Mouse (Mus musculus) adrenal gland, postnatal 36 days (tissue): Measurements from ENCODE around the gene H6pd. TPM values are rescaled to one million over a fixed set of nuclear protein-coding genes. Genes with fewer than 3 reads are reported as not detected.
A peak's percentile ranks its signal among the peaks of the same experiment; 100 is the strongest.

ENCODE experiments used
- DNase-seq, 2 experiments: peaks; one replicate each; pipeline ENCODE4 v3.0.0; 2021; ENCODE audit warnings: mixed read lengths in 1 of 2
- total RNA-seq, 2 experiments: library from RNA; stranded (reverse); gene quantifications; 2 replicates each; pipeline ENCODE4 v1.2.3; 2021

The H6pd gene
- total RNA-seq, 2 experiments from 2014 or later, result 152 to 160 TPM

DNA sequence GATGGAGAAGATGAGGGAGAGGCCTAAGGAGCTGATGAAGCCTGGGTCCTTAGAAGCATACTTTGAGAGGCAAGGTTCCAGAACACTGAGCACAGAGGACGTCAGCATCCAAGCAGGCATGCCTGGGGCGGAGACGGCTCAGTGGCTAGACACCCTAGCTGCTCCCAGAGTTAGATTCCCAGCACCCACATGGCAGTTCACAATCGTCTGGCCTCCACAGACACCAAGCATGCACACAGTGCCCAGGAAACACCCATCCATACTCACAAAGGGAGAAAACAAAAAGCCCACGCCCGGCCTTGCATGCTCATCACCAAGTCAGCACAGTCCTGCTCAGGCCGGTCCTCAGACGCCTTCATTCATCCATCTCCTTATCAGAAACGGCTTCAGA, 9.3 kb downstream of the H6pd start:
- no peak for DNase-seq

DNA sequence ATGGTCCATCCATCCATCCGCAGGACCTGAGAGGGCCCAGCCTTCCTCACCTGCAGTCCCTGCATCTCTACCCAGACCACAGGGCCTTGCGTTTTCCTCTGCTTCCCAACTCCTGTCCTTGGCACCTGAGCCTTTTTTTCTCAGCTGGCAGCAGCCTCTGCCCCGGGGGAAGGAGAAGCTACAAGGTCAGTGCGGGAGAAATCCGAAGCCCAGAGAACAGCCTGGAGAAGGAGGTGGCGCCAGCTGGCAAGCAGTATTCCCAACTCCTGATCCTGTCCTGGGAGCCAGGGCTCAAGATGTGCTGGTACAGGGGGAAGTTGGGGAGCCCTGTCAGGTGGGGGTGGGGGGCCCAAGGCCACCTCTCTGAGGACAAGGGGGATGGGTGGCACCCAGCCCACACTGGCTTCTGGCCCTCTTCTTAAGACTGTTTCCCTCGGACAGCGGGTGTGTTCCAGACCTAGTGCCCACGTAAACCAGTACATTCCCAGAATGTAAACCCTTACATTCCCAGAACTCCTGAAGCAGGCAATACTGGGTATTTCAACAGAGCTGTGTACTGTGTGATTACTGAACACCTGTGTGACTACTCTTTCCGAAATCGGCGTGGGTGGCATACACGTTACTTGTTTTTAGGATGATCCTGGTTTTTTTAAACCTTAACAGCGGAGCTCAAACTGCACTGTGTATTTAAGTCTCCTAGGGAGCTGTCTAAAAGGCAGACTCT, 9.9 kb downstream of the H6pd start:
- peak; percentile 78 to 81 for DNase-seq

DNA sequence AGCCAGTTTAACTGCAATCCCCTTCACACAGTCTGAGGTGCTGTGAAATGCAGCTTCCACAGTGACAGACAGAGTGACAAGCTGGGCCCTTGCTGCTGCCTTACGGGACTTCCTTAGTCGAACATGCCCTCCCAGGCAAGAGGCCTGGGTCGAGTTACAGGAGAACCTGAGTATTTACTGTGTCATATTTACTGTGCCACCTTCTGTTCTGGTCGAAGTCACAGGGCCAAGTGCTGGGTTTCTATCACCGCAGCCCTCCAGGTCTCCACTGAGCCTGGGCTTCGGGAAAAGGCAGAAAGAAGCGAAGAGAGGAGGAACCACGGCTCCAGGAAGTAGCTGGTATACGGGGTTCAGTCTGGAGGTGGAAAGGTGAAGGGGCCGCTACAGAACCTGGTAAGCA, 10.8 kb downstream of the H6pd start:
- DNase-seq, result no peak

DNA sequence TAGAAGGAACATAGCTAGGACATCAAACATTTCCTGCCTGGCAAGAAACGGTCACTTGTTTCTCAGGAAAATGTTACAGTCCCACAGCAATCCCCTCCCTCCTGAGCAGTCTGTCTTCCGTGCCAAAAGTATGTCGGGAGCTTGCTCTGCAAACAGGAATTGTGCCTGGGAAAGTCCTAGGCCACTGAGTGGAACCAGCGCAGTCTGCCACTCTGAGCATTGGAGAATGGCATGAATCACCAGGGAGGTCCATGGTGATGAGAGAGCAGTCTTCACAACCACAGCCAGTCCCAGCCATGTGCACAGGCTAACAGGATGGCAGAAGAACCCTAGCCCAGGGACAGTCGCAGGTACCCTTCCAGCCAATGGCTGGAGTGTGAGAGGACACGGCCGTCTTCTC, 12.4 kb downstream of the H6pd start:
- peak; percentile 51 to 52 for DNase-seq

DNA sequence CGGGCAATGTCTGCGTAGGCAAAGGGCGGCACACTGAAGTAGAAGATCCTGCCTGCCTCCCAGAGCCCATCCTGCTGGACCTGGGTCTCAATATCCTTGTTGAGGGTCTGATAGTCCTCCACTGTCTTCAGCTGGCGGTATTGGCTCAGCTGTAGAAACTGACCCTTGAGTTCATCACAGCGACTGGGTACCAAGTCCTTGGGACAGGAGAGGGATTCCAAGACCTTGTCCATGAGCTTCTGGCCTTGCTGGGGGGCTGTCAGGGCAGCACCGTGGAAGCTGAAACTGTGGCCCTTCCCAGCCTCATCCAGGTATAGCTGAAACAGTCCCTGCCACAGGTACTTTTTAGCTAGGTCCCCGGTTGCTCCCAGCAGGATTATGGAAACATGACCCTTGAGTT, 12.9 kb downstream of the H6pd start:
- no peak for DNase-seq

DNA sequence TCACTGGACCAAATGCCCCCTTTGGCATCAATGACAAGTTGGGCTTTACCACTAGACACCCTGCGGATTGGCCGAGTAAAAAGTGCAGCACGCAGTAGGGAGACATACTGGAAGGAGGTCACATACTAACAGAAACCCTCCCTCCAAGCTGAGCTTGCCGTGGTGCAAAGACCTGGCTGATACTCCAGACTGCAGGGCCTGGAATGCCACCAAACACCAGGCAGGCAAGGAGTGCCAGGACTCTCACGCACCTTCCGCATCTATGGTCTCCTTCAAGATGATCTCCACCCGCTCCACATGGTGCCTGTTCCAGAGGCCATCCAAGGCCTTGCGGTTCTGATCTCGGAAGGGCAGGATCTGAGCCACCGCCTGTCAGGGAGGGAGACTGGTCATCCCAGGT, 14.6 kb downstream of the H6pd start:
- no peak for DNase-seq

DNA sequence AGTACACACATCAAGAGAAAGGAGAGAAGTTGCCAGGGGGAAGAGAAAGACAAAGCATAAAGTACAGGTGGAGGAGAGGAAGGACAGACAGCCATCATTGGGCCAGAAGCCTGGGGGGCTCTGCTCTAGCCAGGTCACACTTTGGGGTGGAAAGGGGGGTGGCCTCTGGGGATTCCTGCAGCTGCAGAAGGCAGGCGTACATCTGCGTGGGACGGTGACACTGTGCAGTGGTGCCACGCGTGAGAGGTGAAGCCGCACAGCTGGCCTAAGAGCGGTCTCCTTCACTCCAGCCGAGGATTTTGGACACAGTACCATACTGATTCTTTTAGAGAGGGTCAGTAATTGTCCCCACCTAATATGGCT, 16.2 kb downstream of the H6pd start:
- no peak for DNase-seq

DNA sequence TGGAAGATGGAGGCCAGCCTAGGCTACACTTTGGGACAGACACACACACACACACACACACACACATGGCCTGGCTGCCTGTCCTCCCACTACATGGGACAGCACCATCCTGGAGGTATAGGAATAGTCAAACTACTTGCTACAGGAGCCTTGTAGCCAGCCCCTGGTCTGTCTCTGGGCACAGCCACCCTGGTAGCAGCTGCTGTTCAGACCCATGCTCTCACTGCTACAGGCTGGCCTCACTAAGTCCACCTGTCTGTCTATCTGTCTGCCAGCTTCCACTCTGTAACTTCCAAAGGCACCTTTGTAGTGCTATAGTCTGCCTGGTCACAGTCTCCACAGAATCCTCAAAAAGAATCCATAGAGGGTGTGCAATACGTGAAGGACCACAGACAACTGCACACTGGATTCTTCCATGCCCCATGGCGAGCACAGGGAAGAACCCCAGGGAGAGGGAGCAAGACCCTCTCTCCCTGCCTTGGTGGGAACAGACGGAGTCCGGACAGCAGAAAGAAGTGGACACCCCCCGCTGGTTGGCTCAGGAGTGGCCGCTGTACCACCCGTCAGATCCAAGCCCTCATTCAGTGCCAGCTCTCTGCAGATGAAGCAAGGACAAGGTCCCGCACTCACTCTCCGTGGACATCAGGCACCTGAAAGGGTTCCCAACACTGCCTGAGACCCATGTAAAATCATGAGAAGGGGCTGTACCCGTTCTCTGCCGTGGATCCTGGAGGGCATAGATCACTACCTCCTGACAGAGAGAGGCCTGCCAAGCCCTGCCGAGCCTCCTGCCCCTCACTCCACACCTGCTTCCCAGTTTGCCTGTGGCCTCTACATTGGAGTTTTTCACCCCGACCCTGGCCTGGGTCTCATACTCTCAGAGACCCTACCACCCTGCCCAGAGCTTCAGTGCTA, 16.8 kb downstream of the H6pd start:
- no peak for DNase-seq

DNA sequence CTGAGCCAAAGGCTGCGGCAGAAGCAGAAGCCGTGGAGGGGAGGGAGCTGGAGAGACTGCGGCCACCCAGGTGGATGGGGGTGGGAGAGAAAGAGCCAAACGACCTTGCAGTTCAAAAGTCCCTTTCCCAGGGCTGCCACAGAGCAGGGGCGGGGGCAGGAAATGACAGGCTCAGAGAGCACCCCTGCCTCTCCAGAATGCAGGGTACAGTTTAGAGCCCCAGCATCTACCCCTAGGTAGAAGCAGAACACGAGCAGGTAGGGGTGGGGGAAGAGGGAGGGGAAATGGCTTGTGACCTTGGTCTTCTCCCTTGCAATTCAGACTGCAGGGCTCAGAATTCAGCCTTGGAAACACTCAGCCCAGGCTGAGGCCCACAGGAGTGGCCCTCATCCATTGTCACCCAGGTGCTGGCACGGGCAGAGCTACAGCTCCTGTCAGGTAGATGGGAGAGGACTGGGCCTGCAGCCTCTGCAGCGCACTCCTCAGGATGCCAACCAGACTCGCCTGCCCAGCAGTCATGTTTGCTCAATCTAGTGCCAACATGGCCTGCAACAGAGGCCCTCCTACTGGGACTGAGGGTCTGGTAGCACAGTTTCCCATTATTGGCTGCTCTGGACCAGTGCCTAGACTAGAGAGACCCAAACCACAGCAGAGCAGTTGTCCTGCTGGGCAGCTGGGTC, 17.7 kb downstream of the H6pd start:
- DNase-seq, result peak in 1 of 2 experiments; percentile 53

DNA sequence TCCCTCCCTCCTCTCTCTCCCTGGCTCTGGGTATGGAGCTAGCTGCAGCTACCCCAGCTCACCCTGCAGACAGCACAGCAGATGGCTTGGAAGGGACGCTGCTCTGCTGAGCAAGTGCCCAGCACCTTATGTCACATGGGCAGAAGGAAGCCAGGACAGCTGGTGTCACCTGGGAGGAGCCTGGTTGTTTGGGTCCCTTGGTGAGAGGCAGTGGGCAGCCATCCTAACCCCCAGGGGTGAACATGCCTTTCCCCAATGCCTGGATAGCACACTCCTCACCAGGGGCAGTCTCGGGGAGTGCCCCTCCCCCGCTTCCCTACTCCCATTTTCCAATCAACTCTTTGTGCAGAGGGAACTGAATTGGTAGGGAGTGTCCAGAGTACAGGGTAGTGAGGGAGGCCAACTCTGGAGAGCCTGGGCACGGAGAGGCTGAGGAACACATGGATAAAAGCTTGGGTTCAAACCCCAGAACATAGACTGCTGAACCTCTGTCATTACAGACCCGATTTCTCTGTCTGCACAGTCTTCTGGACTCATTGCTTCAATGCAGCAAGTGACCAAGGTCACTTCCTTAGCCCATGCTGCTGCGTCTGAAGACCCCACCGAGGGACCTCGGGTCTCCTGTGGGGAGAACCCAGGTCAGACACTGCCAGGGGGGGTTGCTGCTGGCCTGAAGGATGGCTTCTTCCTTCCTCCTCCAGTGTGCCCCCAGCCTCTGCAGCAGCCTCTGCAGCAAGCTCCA, 18.4 kb downstream of the H6pd start:
- peak in 1 of 2 experiments; percentile 55 for DNase-seq

DNA sequence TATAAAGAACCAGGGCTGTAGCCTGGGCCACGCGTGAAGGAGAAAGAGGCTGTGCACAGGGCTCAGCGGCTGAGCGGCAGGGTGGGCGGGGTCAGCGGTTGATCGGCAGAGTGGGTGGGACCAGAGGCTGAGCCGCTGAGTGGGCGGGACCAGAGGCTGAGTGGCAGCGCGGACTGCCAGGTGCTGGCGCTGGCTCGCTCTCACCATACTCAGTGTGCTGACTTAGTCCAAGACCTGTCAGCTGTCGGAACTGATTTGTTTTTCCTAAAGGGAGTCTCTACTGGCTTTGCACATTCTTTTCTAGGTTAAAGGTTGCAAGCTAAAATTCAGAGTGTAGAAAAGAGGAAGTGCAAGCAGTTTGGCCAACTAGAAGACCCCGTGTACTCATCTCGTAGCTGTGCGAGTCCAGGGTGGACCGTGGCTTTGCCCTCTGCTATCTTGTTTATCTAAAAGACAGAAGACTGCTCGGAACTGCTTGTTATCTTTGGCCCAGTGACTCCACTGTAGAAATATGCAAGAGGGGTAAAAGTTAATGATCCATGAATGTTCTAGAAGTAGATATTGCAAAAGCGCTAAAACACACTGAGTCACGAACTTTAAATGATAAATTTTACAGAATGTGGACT, 19.8 kb downstream of the H6pd start:
- peak; percentile 95 to 98 for DNase-seq

DNA sequence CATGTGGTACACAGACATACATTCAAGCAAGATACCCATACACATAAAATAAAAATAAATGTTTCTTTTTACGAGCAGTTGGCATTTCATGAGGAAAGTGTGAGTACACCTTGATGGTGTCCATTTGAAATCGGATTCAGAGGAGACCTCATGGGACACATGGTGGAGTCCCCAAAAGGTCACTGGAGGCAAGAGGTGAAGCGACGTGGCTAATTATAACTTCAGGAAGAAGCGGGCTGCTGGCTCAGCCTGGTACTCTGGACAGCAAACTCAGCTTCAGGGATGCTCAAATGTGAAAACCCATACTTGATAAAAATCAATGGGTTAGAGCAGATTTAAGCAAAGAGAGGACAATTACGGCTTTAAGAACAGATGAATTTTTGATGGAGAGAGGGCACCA, 20.5 kb downstream of the H6pd start:
- no peak for DNase-seq

DNA sequence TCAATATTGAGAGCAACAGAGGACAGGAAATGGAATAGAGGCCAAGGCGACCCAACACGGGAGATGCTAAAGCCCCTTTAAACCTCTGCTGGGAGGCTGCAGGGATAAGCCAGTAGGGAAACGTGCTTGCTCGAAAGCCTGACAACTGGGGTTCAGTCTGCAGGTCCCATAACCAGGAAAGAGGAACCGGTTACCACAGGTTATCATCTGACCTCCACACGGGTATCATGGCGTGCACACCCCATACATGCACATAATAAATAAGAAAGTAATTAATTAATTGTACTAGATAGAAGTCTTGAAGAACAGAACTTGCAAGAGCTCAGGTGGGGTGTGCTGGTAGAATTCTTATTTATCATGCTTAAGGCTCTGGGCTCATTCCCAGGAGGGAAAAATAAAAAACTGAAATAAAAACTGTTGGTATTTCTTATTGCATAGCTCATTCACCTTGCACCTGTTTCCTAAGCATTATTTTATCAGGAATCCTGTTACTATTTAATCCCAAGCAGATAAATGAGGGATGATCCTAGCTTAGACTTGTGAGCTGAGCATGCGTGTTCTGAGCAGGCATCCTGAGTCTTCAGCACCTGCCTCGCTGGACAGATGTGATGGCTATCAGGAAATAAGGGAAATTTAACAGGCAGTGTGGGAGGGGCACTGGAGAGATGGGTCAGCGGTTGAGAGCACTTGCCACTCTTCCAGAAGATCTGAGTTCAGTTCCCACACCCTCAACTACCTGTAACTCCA, 22.0 kb downstream of the H6pd start:
- no peak for DNase-seq

DNA sequence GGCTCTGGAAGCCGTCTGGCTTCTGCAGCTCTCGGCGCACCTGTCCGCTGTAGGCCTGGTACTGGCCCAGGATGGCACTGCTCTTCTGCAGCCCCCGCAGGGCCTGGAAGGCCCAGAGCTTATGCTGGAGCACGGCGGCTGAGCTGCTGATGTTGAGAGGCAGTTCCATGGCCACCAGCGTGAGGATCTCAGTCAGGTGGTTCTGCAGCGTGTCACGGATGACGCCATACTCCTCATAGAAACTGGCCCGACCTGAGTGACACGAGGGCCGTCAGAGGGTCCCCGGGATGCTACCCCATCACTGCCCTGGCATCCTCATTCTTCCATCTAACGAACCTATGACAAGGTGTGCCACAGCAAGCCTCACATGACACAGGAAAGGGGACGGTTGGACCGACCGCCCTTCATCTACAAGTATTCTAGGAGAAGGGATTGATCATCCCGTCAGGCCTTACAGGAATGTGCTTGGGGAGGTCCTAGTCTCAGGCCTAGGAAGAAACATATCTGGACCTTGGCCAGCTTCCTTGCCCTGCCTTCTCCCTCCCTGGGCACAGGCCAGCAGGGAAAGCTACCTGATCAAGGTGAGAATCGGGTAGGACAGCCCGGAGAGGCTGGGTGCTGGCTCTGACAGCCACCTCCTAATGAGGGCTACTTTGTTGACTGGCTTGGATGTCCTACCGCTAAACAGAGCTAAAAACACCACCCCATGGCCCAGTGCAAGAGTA, 24.7 kb downstream of the H6pd start:
- no peak for DNase-seq

DNA sequence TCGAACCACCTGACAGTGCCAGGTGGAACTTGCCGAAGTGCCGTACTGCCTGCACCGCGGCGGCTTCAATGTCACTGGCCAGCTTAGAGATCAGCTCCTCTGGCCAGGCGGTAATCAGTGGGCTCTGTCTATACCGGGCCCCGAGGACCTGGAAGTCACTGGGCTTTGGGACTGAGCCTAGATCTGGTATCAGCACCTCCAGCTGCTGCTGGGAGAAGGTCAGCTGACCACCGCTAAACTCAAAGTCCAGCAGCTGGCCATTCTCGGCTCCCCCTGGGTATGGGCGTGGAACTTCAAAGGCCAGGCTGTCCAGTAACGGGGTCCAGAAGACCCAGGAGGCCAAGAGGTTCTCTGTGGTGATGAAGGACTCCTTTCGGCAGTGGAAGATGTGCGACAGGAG, 26.7 kb downstream of the H6pd start:
- DNase-seq, result no peak

DNA sequence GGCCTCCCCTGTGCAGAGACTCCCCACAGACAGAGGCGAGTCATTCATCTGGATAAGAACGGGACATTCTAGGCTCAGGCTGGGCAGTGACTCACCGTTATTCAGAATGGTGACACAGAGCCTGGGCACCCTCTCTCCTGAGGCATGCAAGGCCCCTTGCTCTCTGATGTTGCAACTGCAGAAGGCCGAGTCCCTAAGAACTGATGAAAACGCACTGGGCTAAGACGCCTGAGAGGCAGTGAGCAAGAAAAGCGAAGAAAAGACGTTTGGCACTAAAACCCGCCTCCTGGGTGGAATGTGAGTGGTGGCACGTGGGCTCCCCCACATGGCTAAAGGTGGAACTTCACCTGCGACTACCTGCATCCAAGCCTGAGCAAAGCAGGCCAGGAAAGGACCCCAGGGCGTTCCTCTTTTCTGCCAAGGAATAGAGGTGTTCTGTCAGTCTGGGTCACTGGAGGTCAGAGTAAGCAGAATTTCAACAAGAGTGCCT, 29.0 kb downstream of the H6pd start:
- DNase-seq, result peak; percentile 88 to 89

DNA sequence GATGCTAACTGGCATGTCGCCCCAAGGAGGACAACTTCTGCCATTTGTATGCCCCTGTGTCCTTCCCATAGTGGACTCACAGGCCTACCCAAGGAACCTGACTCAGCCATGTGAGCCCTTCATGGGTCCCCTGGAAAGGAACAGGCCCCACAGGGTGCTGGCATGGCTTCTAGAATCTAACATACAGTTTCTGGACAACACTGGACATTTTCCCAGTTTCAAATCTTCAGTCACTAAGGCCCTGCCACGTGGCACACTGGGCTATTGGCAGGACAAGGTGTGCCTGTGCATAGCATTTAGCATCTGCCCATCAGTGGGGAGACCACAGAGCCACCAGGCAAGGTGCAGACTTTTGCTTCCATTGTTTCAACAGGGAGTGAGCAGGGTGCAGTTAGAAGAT, 30.0 kb downstream of the H6pd start:
- no peak for DNase-seq

DNA sequence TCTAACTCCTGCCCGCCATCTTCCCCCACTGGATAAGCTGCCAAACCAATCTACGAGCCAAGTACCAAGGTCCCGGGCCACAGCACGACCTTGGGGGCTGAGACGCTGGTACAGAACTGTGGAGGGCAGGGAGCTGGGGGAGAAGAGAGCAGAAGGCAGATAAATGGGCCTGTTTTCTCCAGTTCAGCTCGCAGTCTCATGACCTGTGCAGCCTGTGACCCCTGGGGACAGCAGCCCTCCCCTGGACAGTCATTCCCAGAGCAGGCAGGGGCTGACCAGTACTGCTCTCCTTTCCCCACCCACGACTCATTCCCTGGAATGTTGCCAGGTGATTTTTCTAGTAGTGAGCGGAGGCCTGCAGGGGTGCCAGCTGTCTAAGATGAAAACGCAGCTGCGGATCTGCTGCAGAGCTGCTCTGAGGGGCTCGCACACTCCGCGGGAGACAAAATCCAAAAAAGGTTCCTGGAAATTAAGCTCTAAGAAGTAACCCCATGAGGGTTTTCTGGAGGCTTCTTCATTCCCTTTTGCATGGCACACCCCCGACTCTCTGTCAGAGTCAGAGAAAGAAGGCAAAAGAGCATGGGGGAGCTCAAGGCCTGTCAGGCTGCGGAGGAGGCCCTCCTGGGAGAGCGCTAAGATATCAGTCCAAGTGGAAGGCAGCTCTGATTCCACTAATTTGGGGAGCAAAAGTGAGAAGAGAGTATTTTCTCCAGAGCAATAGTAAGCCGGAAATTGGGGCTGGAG, 30.9 kb downstream of the H6pd start:
- peak; percentile 78 to 79 for DNase-seq

DNA sequence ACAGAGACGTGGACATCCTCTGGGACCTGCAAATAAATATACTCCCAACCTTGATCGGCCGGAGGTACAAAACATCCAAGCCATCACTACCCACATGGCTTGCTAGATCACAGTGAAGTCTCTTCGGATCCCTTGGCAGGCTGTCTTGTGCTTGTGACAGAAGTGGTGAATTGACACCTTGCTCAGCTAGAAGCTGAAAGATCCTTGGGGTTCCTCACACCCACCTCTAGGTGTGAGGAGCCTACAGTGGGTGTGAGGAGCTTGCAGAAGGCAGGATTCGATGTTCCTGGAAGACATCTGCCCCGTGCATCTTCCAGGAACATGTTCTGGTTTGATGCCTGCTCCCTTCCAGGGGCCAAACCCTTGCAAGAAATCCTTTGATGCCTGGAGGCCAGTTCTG, 31.6 kb downstream of the H6pd start:
- no peak for DNase-seq
